Mouse (Mus musculus) lung, embryonic 14.5 days (tissue): Measurements from ENCODE around the gene Fxyd1. TPM values are rescaled to one million over a fixed set of nuclear protein-coding genes. Genes with fewer than 3 reads are reported as not detected.
A peak's percentile ranks its signal among the peaks of the same experiment; 100 is the strongest.

ENCODE experiments used
- ATAC-seq: fragments of 200-750 bp; cut with Nextera tagmentation; 2 replicates; pipeline ENCODE4 v1.8.0; 2017; ENCODE audit warnings: mild to moderate bottlenecking, moderate TSS enrichment, moderate library complexity; ENCODE audit not compliant: insufficient read depth
- DNase-seq: peaks from one replicate; pipeline ENCODE4 v3.0.0-alpha.2; 2015
- H3K27ac ChIP-seq: fragments of 300-500 bp; sonication (generic); 2 replicates; pipeline ENCODE4 v1.5.1; 2014; ENCODE audit warnings: low read depth, mild to moderate bottlenecking, moderate library complexity
- H3K27me3 ChIP-seq: fragments of 300-500 bp; sonication (generic); 2 replicates; pipeline ENCODE4 v1.6.1; 2014; ENCODE audit warnings: low read length, control low read depth; ENCODE audit not compliant: insufficient read depth
- H3K36me3 ChIP-seq: fragments of 300-500 bp; sonication (generic); 2 replicates; pipeline ENCODE4 v1.6.1; 2014; ENCODE audit warnings: control low read depth; ENCODE audit not compliant: insufficient read depth
- H3K4me1 ChIP-seq: fragments of 300-500 bp; sonication (generic); 2 replicates; pipeline ENCODE4 v1.6.1; 2014; ENCODE audit warnings: antibody characterized with exemption, control low read depth; ENCODE audit not compliant: insufficient read depth
- H3K4me2 ChIP-seq: fragments of 300-500 bp; sonication (generic); 2 replicates; pipeline ENCODE4 v1.6.1; 2014; ENCODE audit warnings: mild to moderate bottlenecking
- H3K4me3 ChIP-seq: fragments of 300-500 bp; sonication (generic); 2 replicates; pipeline ENCODE4 v1.5.1; 2014; ENCODE audit warnings: low read depth, low read length
- H3K9ac ChIP-seq: fragments of 300-500 bp; sonication (generic); 2 replicates; pipeline ENCODE4 v1.6.1; 2014
- H3K9me3 ChIP-seq: fragments of 300-500 bp; sonication (generic); 2 replicates; pipeline ENCODE4 v1.6.1; 2016; ENCODE audit warnings: low read depth, low read length, control low read depth
- CTCF ChIP-seq: IDR thresholded peaks from 2 replicates; pipeline ENCODE4 v1.5.1; 2016; ENCODE audit warnings: antibody characterized with exemption, low read depth
- WGBS: fragments of 180-500 bp; shearing (Covaris S2); extraction: QIAGEN DNeasy Blood & Tissue Kit; methylation state at CpG from one replicate; pipeline ENCODE4 v1.1.7; 2014; 5-methylcytosine and 5-hydroxymethylcytosine counted together
- polyA plus RNA-seq: library from polyadenylated mRNA; unstranded; fragments of >200 nt; fragmentation: Nextera tagmentation; extraction: Ambion mirVana; gene quantifications from 2 replicates; pipeline ENCODE4 v1.2.1, GENCODE M21; 2014

Fxyd1 gene
- polyA plus RNA-seq, 1 experiment from 2014 or later, result 51.4 TPM

- Histone ChIP-seq H3K9me3 (no peaks in the 10 kb centered on the region), H3K27ac (no peak overlapping the region), H3K9ac (no peak overlapping the region), H3K4me1 (peaks cover 14% of the 10 kb centered on the region), H3K36me3 (no peaks in the 10 kb centered on the region), H3K4me2 (no peak overlapping the region), H3K27me3 (peaks cover 10% of the 10 kb centered on the region; the same call in 1 of the 2 replicates), H3K4me3 (no peak overlapping the region)
- DNase-seq (no peak), ATAC-seq (no peak)
- no peak for TF ChIP-seq CTCF
- 77% methylated on average over 6 of the region's 6 CpGs for WGBS
Measured at GRCm38 (mm10) chr7:31058211-31058610, 1.2 kb upstream of the Fxyd1 start.

GRCm38 (mm10) chr7:31057730-31058129 is 731 bp upstream of the Fxyd1 start:
- Histone ChIP-seq H3K27ac (no peak overlapping the region), H3K4me3 (no peak overlapping the region), H3K9me3 (no peaks in the 10 kb centered on the region), H3K9ac (no peak overlapping the region), H3K27me3 (peaks cover 15% of the 10 kb centered on the region), H3K4me1 (peaks cover 17% of the 10 kb centered on the region), H3K4me2 (no peak overlapping the region), H3K36me3 (no peaks in the 10 kb centered on the region)
- ATAC-seq (no peak), DNase-seq (no peak)
- WGBS, result 57% methylated on average over 5 of the region's 5 CpGs
- no peak for TF ChIP-seq CTCF

GRCm38 (mm10) chr7:31056448-31056847 is 551 bp downstream of the Fxyd1 start:
- ATAC-seq, result no peak
- Histone ChIP-seq H3K4me3 (no peak overlapping the region), H3K27me3 (peaks cover 28% of the 10 kb centered on the region), H3K9ac (no peak overlapping the region), H3K36me3 (no peaks in the 10 kb centered on the region), H3K4me2 (no peak overlapping the region), H3K9me3 (no peaks in the 10 kb centered on the region), H3K4me1 (peaks cover 21% of the 10 kb centered on the region), H3K27ac (no peak overlapping the region; the same call in 1 of the 2 replicates)
- 67% methylated on average over 7 of the region's 7 CpGs for WGBS
- TF ChIP-seq CTCF, result no peak
- DNase-seq, result no peak

GRCm38 (mm10) chr7:31055883-31056282 is 1.1 kb downstream of the Fxyd1 start:
- peak overlapping the region; percentile 51; the same call in 1 of the 2 replicates for H3K4me2 ChIP-seq
- peaks cover 23% of the 10 kb centered on the region for H3K4me1 ChIP-seq
- no peak for TF ChIP-seq CTCF
- peaks cover 33% of the 10 kb centered on the region for H3K27me3 ChIP-seq
- no peak overlapping the region for H3K9ac ChIP-seq
- H3K9me3 ChIP-seq, result no peaks in the 10 kb centered on the region
- no peaks in the 10 kb centered on the region for H3K36me3 ChIP-seq
- peak; percentile 46 for DNase-seq
- no peak for ATAC-seq
- no peak overlapping the region for H3K4me3 ChIP-seq
- WGBS, result 12% methylated on average over 3 of the region's 4 CpGs
- H3K27ac ChIP-seq, result peak overlapping the region; percentile 68; the same call in 1 of the 2 replicates

GRCm38 (mm10) chr7:31055354-31055824 is 1.6 kb downstream of the Fxyd1 start:
- Histone ChIP-seq H3K4me3 (peak overlapping the region; percentile 22), H3K9ac (peak overlapping the region; percentile 22; the same call in 1 of the 2 replicates), H3K27me3 (peaks cover 38% of the 10 kb centered on the region), H3K36me3 (no peaks in the 10 kb centered on the region), H3K4me1 (peaks cover 23% of the 10 kb centered on the region), H3K9me3 (no peaks in the 10 kb centered on the region), H3K4me2 (peak overlapping the region; percentile 51), H3K27ac (peak overlapping the region; percentile 68; the same call in 1 of the 2 replicates)
- DNase-seq (peak; percentile 88), ATAC-seq (peak; percentile 89)
- TF ChIP-seq CTCF, result no peak
- 5% methylated on average over 10 of the region's 10 CpGs for WGBS

- Histone ChIP-seq H3K9me3 (no peaks in the 10 kb centered on the region), H3K27ac (peak overlapping the region; percentile 68; the same call in 1 of the 2 replicates), H3K36me3 (no peaks in the 10 kb centered on the region), H3K4me3 (peak overlapping the region; percentile 22), H3K9ac (peak overlapping the region; percentile 22; the same call in 1 of the 2 replicates), H3K4me2 (peak overlapping the region; percentile 51), H3K27me3 (peaks cover 44% of the 10 kb centered on the region), H3K4me1 (peaks cover 23% of the 10 kb centered on the region)
- ATAC-seq (0 out of 2 replicates have a peak, but pooled peaks have one; percentile 0), DNase-seq (no peak)
- no peak for TF ChIP-seq CTCF
- 33% methylated on average over 11 of the region's 11 CpGs for WGBS
Measured at GRCm38 (mm10) chr7:31054661-31055320, 2.2 kb downstream of the Fxyd1 start.

GRCm38 (mm10) chr7:31053882-31054447 is 3.0 kb downstream of the Fxyd1 start:
- Histone ChIP-seq H3K27me3 (peaks cover 51% of the 10 kb centered on the region), H3K4me2 (peak overlapping the region; percentile 51; the same call in 1 of the 2 replicates)

More at GRCm38 (mm10) chr7:31053882-31054447, 3.0 kb downstream of the Fxyd1 start:
- Histone ChIP-seq H3K9ac (no peak overlapping the region), H3K4me3 (peak overlapping the region; percentile 22; the same call in 1 of the 2 replicates), H3K4me1 (peaks cover 23% of the 10 kb centered on the region), H3K36me3 (no peaks in the 10 kb centered on the region), H3K27ac (no peak overlapping the region; the same call in 1 of the 2 replicates), H3K9me3 (no peaks in the 10 kb centered on the region)
- WGBS, result 23% methylated on average over 10 of the region's 10 CpGs
- no peak for TF ChIP-seq CTCF
- DNase-seq, result peak; percentile 38
- no peak for ATAC-seq
